In genomic region chr8:120042542-120043312, GRCm38 (mm10) we compare ENCODE assay signal across 21 mouse cellular contexts. TPM values are rescaled to one million over a fixed set of nuclear protein-coding genes. Genes with fewer than 3 reads are reported as not detected.
A peak's percentile ranks its signal among the peaks of the same experiment; 100 is the strongest.
DNase-seq lines count a peak whose midpoint lies in the region; ATAC-seq lines count a peak whose summit lies in the region.
"Had no signal": no experiment of that assay in that cellular context is flagged by ENCODE, and none has a peak within 500 bp of the region (broad histone marks: within the 10 kb centered on the region; RNA-seq: fewer than 3 reads in every experiment).

No protein-coding gene starts in this region.

- H3K4me1 ChIP-seq in liver, embryonic 12.5 days = 0 out of 2 replicates have a peak, but pooled peaks cover 19% of the 10 kb centered on the region
- no peaks in the 10 kb centered on the region for H3K4me1 ChIP-seq in midbrain, embryonic 16.5 days (ENCODE audit: control insufficient read depth, insufficient read depth, low read length)

- H3K9me3 ChIP-seq in liver, embryonic 12.5 days (replicated peaks) = no peaks in the 10 kb centered on the region
- 0 out of 2 replicates have a peak, but pooled peaks cover 2% of the 10 kb centered on the region for H3K9me3 ChIP-seq in midbrain, embryonic 16.5 days (replicated peaks; ENCODE audit: control insufficient read depth, low read length, poor library complexity, severe bottlenecking)
- H3K9me3 ChIP-seq: embryonic facial prominence, embryonic 15.5 days; G1E; lung, embryonic 15.5 days; midbrain, embryonic 13.5 days had no signal

- ATAC-seq in common myeloid progenitor, adult 5-6 weeks (replicated peaks; ENCODE audit: low read depth, poor library complexity, severe bottlenecking) = peak; percentile 26; the same call in 1 of the 2 replicates
- ATAC-seq in liver, embryonic 12.5 days = peak; percentile 57
- ATAC-seq in megakaryocyte-erythroid progenitor cell, adult 5-6 weeks (replicated peaks; ENCODE audit: low FRiP score, low TSS enrichment, poor library complexity, severe bottlenecking) = peak; percentile 16; the same call in 1 of the 2 replicates
- no peak for ATAC-seq in midbrain, embryonic 16.5 days
- ATAC-seq: CD4-positive, CD25-positive, alpha-beta regulatory T cell, adult 4 months; intestine, postnatal 0 days; midbrain, embryonic 13.5 days had no signal

- no peaks in the 10 kb centered on the region for H3K36me3 ChIP-seq in liver, embryonic 12.5 days
- no peaks in the 10 kb centered on the region for H3K36me3 ChIP-seq in midbrain, embryonic 16.5 days (ENCODE audit: control insufficient read depth, insufficient read depth, low read length)
- H3K36me3 ChIP-seq: embryonic facial prominence, embryonic 15.5 days; G1E; lung, embryonic 15.5 days; midbrain, embryonic 13.5 days had no signal

- WGBS in liver, embryonic 12.5 days (ENCODE audit: insufficient replicate concordance) = 48% methylated on average over 10 of the region's 10 CpGs
- 78% methylated on average over 10 of the region's 10 CpGs for WGBS in midbrain, embryonic 16.5 days

- peak; percentile 24 to 34 for DNase-seq in urinary bladder, adult 18-20 months (ENCODE audit: low spot score in 2 of 2)
- no peak for DNase-seq in urinary bladder, adult 2 months (ENCODE audit: low spot score)
- no peak for DNase-seq in layer of hippocampus, postnatal 25 days (ENCODE audit: extremely low spot score in 1 of 2, low spot score in 1 of 2)
- DNase-seq: adrenal gland, postnatal 14 days; cerebellum, adult 2 months; gastrocnemius, postnatal 25 days; heart, postnatal 14 days; left cerebral cortex, postnatal 4 days; retina, postnatal 1 day had no signal

- H3K4me3 ChIP-seq in liver, embryonic 12.5 days = no peak overlapping the region
- no peak overlapping the region for H3K4me3 ChIP-seq in midbrain, embryonic 16.5 days (ENCODE audit: low read depth, low read length)
- H3K4me3 ChIP-seq: embryonic facial prominence, embryonic 15.5 days; lung, embryonic 15.5 days; midbrain, embryonic 13.5 days had no signal

- H3K9ac ChIP-seq in liver, embryonic 12.5 days = no peak overlapping the region
- H3K9ac ChIP-seq in midbrain, embryonic 16.5 days (ENCODE audit: low read depth, low read length) = no peak overlapping the region
- H3K9ac ChIP-seq: embryonic facial prominence, embryonic 15.5 days; hindbrain, embryonic 14.5 days; lung, embryonic 15.5 days; midbrain, embryonic 13.5 days had no signal

- H3K4me2 ChIP-seq in liver, embryonic 12.5 days = no peak overlapping the region
- H3K4me2 ChIP-seq in midbrain, embryonic 16.5 days (ENCODE audit: low read length) = no peak overlapping the region
- H3K4me2 ChIP-seq: embryonic facial prominence, embryonic 15.5 days; heart, embryonic 11.5 days; hindbrain, embryonic 14.5 days; lung, embryonic 15.5 days; midbrain, embryonic 13.5 days had no signal

- 0 out of 2 replicates have a peak, but pooled peaks cover 4% of the 10 kb centered on the region for H3K27me3 ChIP-seq in liver, embryonic 12.5 days (replicated peaks)
- no peaks in the 10 kb centered on the region for H3K27me3 ChIP-seq in midbrain, embryonic 16.5 days (ENCODE audit: control insufficient read depth, insufficient read depth, low read depth, low read length)
- H3K27me3 ChIP-seq: embryonic facial prominence, embryonic 15.5 days; lung, embryonic 15.5 days; midbrain, embryonic 13.5 days had no signal

- H3K27ac ChIP-seq in liver, embryonic 12.5 days = no peak overlapping the region
- no peak overlapping the region for H3K27ac ChIP-seq in midbrain, embryonic 16.5 days (ENCODE audit: low read length)
- H3K27ac ChIP-seq: embryonic facial prominence, embryonic 15.5 days; hindbrain, embryonic 14.5 days; lung, embryonic 15.5 days; midbrain, embryonic 13.5 days had no signal

RNA-seq across cellular contexts. Expression of gene Crispld2, which starts 50.5 kb away (rescaled TPM):
- 152 and 193 TPM in 2 replicates for polyA plus RNA-seq in urinary bladder, adult 2 months (2012; rRNA removed)
- total RNA-seq in common myeloid progenitor, adult 5-6 weeks (2017) = 0.10 TPM in 1 of 2 replicates, not detected in the other
- polyA plus RNA-seq in liver, embryonic 12.5 days (2016; fragmentation: Nextera tagmentation; extraction: Ambion mirVana) = 1.7 and 2.1 TPM in 2 replicates
- total RNA-seq in megakaryocyte-erythroid progenitor cell, adult 5-6 weeks (2014; fragmentation: Nextera tagmentation) = 0.47 TPM in 1 of 2 replicates, not detected in the other
- not detected in 2 replicates for total RNA-seq in megakaryocyte-erythroid progenitor cell, adult 5-6 weeks (2017)
- polyA plus RNA-seq in midbrain, embryonic 16.5 days (2015; fragmentation: Nextera tagmentation; extraction: Ambion mirVana) = 2.0 and 2.4 TPM in 2 replicates
- 1 to 10 TPM; 1.4 to 2.1 TPM for total RNA-seq in layer of hippocampus, postnatal 25 days (2021)

RNA-seq across cellular contexts. Expression of gene Zdhhc7, which starts 58.6 kb away (rescaled TPM):
- 35.9 and 38.7 TPM in 2 replicates for polyA plus RNA-seq in urinary bladder, adult 2 months (2012; rRNA removed)
- 9.7 and 19.6 TPM in 2 replicates for total RNA-seq in common myeloid progenitor, adult 5-6 weeks (2017)
- polyA plus RNA-seq in liver, embryonic 12.5 days (2016; fragmentation: Nextera tagmentation; extraction: Ambion mirVana) = 26.0 and 26.1 TPM in 2 replicates
- total RNA-seq in megakaryocyte-erythroid progenitor cell, adult 5-6 weeks (2014; fragmentation: Nextera tagmentation) = 27.4 and 30.4 TPM in 2 replicates
- total RNA-seq in megakaryocyte-erythroid progenitor cell, adult 5-6 weeks (2017) = 9.2 and 12.9 TPM in 2 replicates
- polyA plus RNA-seq in midbrain, embryonic 16.5 days (2015; fragmentation: Nextera tagmentation; extraction: Ambion mirVana) = 27.8 and 29.5 TPM in 2 replicates
- total RNA-seq in layer of hippocampus, postnatal 25 days (2021) = 10 to 100 TPM; 36.5 to 40.0 TPM

Comparison
In these comparisons a context has a peak if more than half of its experiments do, and no peak if none do; other contexts are left out.
1. DNase-seq: peak in urinary bladder, adult 18-20 months (2 of 2); none in urinary bladder, adult 2 months (single experiment) and layer of hippocampus, postnatal 25 days (0 of 2).